Mouse (Mus musculus): Measurements from ENCODE around the gene Adprhl1.

GRCm38 (mm10) chr8:13181691-13181976, 72.3 kb downstream of the Adprhl1 start:
- no peak for TF ChIP-seq POLR2A (IDR thresholded peaks at IDR 0.05; ENCODE audit: insufficient read length, low read depth)
- TF ChIP-seq MYOD1 (IDR thresholded peaks at IDR 0.05; ENCODE audit: control insufficient read depth in 1 of 3, insufficient read length in 2 of 3, low read depth in 2 of 3), result no peak
- TF ChIP-seq TCF3 (IDR thresholded peaks at IDR 0.05; ENCODE audit: insufficient read length, low read depth), result no peak
- TF ChIP-seq POLR2AphosphoS2 (IDR thresholded peaks at IDR 0.05; ENCODE audit: insufficient read length, low read depth), result no peak
